Mouse (Mus musculus) ES-Bruce4 (cell line): ENCODE measurements at regions not wholly inside any gene's neighbourhood (a gene's known extent, or its start where the extent isn't known, plus 50 kb on each side); places are given as distances from the start of the nearest gene placed in this dataset.

Experiments
- H3K27ac ChIP-seq: 2 replicates; pipeline ENCODE4 v1.5.1; 2012; ENCODE audit warnings: low read length, inconsistent platforms; ENCODE audit not compliant: insufficient read depth
- H3K27me3 ChIP-seq: 2 replicates; pipeline ENCODE4 v1.6.1; 2012; ENCODE audit warnings: mild to moderate bottlenecking, low read length, inconsistent platforms; ENCODE audit not compliant: control insufficient read depth, poor library complexity, insufficient read depth, severe bottlenecking
- H3K36me3 ChIP-seq: 2 replicates; pipeline ENCODE4 v1.6.1; 2012; ENCODE audit warnings: inconsistent platforms, mild to moderate bottlenecking, low read length, moderate library complexity; ENCODE audit not compliant: control insufficient read depth, poor library complexity, insufficient read depth, severe bottlenecking
- H3K4me1 ChIP-seq: one replicate; pipeline ENCODE4 v1.8.1; 2011; ENCODE audit warnings: low read length; ENCODE audit not compliant: control insufficient read depth, insufficient read depth
- H3K4me3 ChIP-seq: 2 replicates; pipeline ENCODE4 v1.5.1; 2011; ENCODE audit warnings: low read depth, mild to moderate bottlenecking, low read length
- H3K9ac ChIP-seq: 2 replicates; pipeline ENCODE4 v1.6.1; 2012; ENCODE audit warnings: low read depth, mild to moderate bottlenecking, inconsistent platforms; ENCODE audit not compliant: poor library complexity, severe bottlenecking
- H3K9me3 ChIP-seq: replicated peaks from 2 replicates; pipeline ENCODE4 v1.6.1; 2012; ENCODE audit warnings: mild to moderate bottlenecking, low read length, inconsistent platforms; ENCODE audit not compliant: control insufficient read depth, poor library complexity, insufficient read depth, severe bottlenecking
- CTCF ChIP-seq: IDR thresholded peaks from one replicate; pipeline ENCODE4 v1.8.1; 2011; ENCODE audit warnings: low read depth, low read length
- EP300 ChIP-seq: IDR thresholded peaks from 2 replicates; pipeline ENCODE4 v1.6.1; 2011; ENCODE audit warnings: low read depth, low read length; ENCODE audit not compliant: insufficient read depth
- POLR2A ChIP-seq: IDR thresholded peaks from one replicate; pipeline ENCODE4 v1.8.1; 2011; ENCODE audit warnings: low read length; ENCODE audit not compliant: insufficient read depth

GRCm38 (mm10) chr14:45993669-45994068 lies 335.7 kb upstream of the Ddhd1 start:
- no peaks in the 10 kb centered on the region for H3K4me1 ChIP-seq
- H3K9me3 ChIP-seq, result no peaks in the 10 kb centered on the region
- H3K36me3 ChIP-seq, result no peaks in the 10 kb centered on the region
- no peak overlapping the region for H3K9ac ChIP-seq
- no peak overlapping the region for H3K4me3 ChIP-seq
- H3K27ac ChIP-seq, result no peak overlapping the region
- TF ChIP-seq CTCF (peak; percentile 58), EP300 (no peak), POLR2A (no peak)
- no peaks in the 10 kb centered on the region for H3K27me3 ChIP-seq

GRCm38 (mm10) chr14:45996760-45997159 lies 338.8 kb upstream of the Ddhd1 start:
- no peak overlapping the region for H3K9ac ChIP-seq
- no peak overlapping the region for H3K4me3 ChIP-seq
- H3K36me3 ChIP-seq, result no peaks in the 10 kb centered on the region
- H3K9me3 ChIP-seq, result no peaks in the 10 kb centered on the region
- no peaks in the 10 kb centered on the region for H3K27me3 ChIP-seq
- no peak for TF ChIP-seq EP300
- TF ChIP-seq POLR2A, result no peak
- TF ChIP-seq CTCF, result no peak
- H3K4me1 ChIP-seq, result no peaks in the 10 kb centered on the region
- H3K27ac ChIP-seq, result no peak overlapping the region

- no peaks in the 10 kb centered on the region for H3K36me3 ChIP-seq
- no peak overlapping the region for H3K4me3 ChIP-seq
- H3K9ac ChIP-seq, result no peak overlapping the region
- H3K4me1 ChIP-seq, result no peaks in the 10 kb centered on the region
- TF ChIP-seq CTCF, result no peak
- TF ChIP-seq EP300, result no peak
- TF ChIP-seq POLR2A, result no peak
- H3K27me3 ChIP-seq, result no peaks in the 10 kb centered on the region
- no peaks in the 10 kb centered on the region for H3K9me3 ChIP-seq
- no peak overlapping the region for H3K27ac ChIP-seq
Measured at GRCm38 (mm10) chr14:46004078-46004477, 346.1 kb upstream of the Ddhd1 start.

GRCm38 (mm10) chr14:46005307-46005706 lies 347.4 kb upstream of the Ddhd1 start:
- Histone ChIP-seq H3K4me1 (no peaks in the 10 kb centered on the region), H3K9me3 (no peaks in the 10 kb centered on the region), H3K9ac (no peak overlapping the region), H3K27me3 (no peaks in the 10 kb centered on the region), H3K27ac (no peak overlapping the region), H3K4me3 (no peak overlapping the region), H3K36me3 (no peaks in the 10 kb centered on the region)
- TF ChIP-seq POLR2A, result no peak

GRCm38 (mm10) chr14:46013232-46013631 lies 355.3 kb upstream of the Ddhd1 start:
- Histone ChIP-seq H3K4me1 (no peaks in the 10 kb centered on the region), H3K9me3 (no peaks in the 10 kb centered on the region), H3K4me3 (no peak overlapping the region), H3K27ac (no peak overlapping the region), H3K27me3 (no peaks in the 10 kb centered on the region; the same call in 1 of the 2 replicates), H3K36me3 (no peaks in the 10 kb centered on the region), H3K9ac (no peak overlapping the region)
- no peak for TF ChIP-seq POLR2A
- TF ChIP-seq EP300, result no peak
- TF ChIP-seq CTCF, result no peak

- H3K27ac ChIP-seq, result no peak overlapping the region
- no peak for TF ChIP-seq POLR2A
- no peak for TF ChIP-seq CTCF
- no peak for TF ChIP-seq EP300
- H3K36me3 ChIP-seq, result no peaks in the 10 kb centered on the region
- H3K27me3 ChIP-seq, result no peaks in the 10 kb centered on the region; the same call in 1 of the 2 replicates
- H3K9me3 ChIP-seq, result no peaks in the 10 kb centered on the region
- no peak overlapping the region for H3K9ac ChIP-seq
- H3K4me1 ChIP-seq, result no peaks in the 10 kb centered on the region
- no peak overlapping the region for H3K4me3 ChIP-seq
Measured at GRCm38 (mm10) chr14:46014090-46014489, 356.1 kb upstream of the Ddhd1 start.
